Mouse (Mus musculus) liver, embryonic 12.5 days (tissue): ENCODE measurements around the gene Thrsp. TPM values are rescaled to one million over a fixed set of nuclear protein-coding genes. Genes with fewer than 3 reads are reported as not detected.

Source experiments
- ATAC-seq: fragments of 200-750 bp; cut with Nextera tagmentation; 2 replicates; pipeline ENCODE4 v1.8.0; 2017; ENCODE audit warnings: moderate number of reproducible peaks, mild to moderate bottlenecking, moderate library complexity
- H3K27ac ChIP-seq: fragments of 300-500 bp; sonication (generic); 2 replicates; pipeline ENCODE4 v1.5.1; 2016; ENCODE audit warnings: mild to moderate bottlenecking
- H3K27me3 ChIP-seq: fragments of 300-500 bp; sonication (generic); replicated peaks from 2 replicates; pipeline ENCODE4 v1.6.1; 2016; ENCODE audit warnings: mild to moderate bottlenecking, moderate library complexity
- H3K36me3 ChIP-seq: fragments of 300-500 bp; sonication (generic); 2 replicates; pipeline ENCODE4 v1.6.1; 2016; ENCODE audit warnings: mild to moderate bottlenecking, moderate library complexity
- H3K4me1 ChIP-seq: fragments of 300-500 bp; sonication (generic); 2 replicates; pipeline ENCODE4 v1.6.1; 2016
- H3K4me2 ChIP-seq: fragments of 300-500 bp; sonication (generic); 2 replicates; pipeline ENCODE4 v1.6.1; 2016; ENCODE audit warnings: mild to moderate bottlenecking, moderate library complexity
- H3K4me3 ChIP-seq: fragments of 300-500 bp; sonication (generic); 2 replicates; pipeline ENCODE4 v1.5.1; 2016; ENCODE audit warnings: mild to moderate bottlenecking, moderate library complexity
- H3K9ac ChIP-seq: fragments of 300-500 bp; sonication (generic); 2 replicates; pipeline ENCODE4 v1.6.1; 2016; ENCODE audit warnings: mild to moderate bottlenecking, moderate library complexity
- H3K9me3 ChIP-seq: fragments of 300-500 bp; sonication (generic); replicated peaks from 2 replicates; pipeline ENCODE4 v1.6.1; 2016; ENCODE audit warnings: mild to moderate bottlenecking, moderate library complexity
- WGBS: fragments of 180-500 bp; shearing (Covaris S2); methylation state at CpG from one replicate; pipeline ENCODE4 v1.1.7; 2016; ENCODE audit not compliant: insufficient replicate concordance; 5-methylcytosine and 5-hydroxymethylcytosine counted together
- polyA plus RNA-seq: library from polyadenylated mRNA; unstranded; fragments of >200 nt; fragmentation: Nextera tagmentation; extraction: Ambion mirVana; gene quantifications from 2 replicates; pipeline ENCODE4 v1.2.1, GENCODE M21; 2016

The Thrsp gene
- polyA plus RNA-seq, 1 experiment from 2014 or later = not detected

DNA sequence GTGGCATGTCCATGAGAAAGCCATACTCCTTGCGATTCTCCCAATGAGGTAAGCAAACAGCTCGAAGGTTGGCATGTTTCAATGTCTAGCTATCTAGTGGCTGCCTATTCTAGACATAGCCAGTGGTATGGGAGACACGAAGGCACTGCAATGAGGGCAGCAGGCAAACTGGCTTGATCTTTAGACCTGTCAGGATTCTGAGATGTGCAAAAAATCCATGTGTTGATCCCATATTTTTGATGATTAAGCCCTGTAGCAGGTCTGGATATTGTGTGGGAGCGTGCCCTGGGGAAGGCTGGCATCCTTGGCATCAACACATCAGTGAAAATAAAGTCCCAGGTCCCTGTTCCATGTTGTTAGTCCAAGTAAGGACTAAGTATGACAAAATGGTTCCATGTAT is 29.0 kb downstream of the Thrsp start:
- H3K9me3 ChIP-seq = no peaks in the 10 kb centered on the region
- no peaks in the 10 kb centered on the region for H3K27me3 ChIP-seq
- H3K4me2 ChIP-seq = no peak overlapping the region
- no peaks in the 10 kb centered on the region for H3K4me1 ChIP-seq
- peaks cover 99% of the 10 kb centered on the region for H3K36me3 ChIP-seq
- no peak overlapping the region for H3K27ac ChIP-seq
- H3K4me3 ChIP-seq = no peak overlapping the region
- WGBS = 81% methylated on average over 4 of the region's 4 CpGs
- H3K9ac ChIP-seq = no peak overlapping the region
- no peak for ATAC-seq

DNA sequence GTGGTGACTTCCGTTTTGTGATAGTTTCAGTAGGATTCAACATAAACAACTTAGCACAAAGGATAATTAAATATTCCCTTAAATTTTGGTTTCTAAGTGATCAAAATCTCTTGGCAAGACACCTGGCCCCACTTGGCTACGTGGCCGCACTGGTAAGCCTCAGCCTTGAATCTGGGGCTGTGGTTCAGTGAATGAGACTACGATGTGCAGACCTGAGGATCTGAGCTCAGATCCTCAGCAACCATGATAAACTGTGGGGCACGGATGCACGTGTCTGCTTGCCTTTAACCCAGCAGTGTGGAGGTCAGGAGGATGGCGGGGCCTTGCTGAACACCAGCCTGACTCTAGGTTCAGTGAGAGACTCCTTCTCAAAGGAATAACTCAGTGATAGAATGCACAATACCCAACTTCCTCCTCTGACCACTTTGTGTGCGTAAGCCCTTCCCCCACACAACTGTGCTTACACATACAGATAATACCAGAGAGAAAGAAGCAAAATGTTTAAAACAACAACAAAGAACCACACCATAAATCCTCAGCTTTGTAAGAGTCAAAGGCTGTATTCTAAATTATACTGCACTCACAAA is 29.9 kb downstream of the Thrsp start:
- H3K4me2 ChIP-seq = no peak overlapping the region
- WGBS = 82% methylated on average over 8 of the region's 8 CpGs
- H3K4me3 ChIP-seq = no peak overlapping the region
- H3K9me3 ChIP-seq = no peaks in the 10 kb centered on the region
- H3K36me3 ChIP-seq = peaks cover 99% of the 10 kb centered on the region
- no peak for ATAC-seq
- no peaks in the 10 kb centered on the region for H3K4me1 ChIP-seq
- no peak overlapping the region for H3K27ac ChIP-seq
- H3K9ac ChIP-seq = no peak overlapping the region
- H3K27me3 ChIP-seq = no peaks in the 10 kb centered on the region

DNA sequence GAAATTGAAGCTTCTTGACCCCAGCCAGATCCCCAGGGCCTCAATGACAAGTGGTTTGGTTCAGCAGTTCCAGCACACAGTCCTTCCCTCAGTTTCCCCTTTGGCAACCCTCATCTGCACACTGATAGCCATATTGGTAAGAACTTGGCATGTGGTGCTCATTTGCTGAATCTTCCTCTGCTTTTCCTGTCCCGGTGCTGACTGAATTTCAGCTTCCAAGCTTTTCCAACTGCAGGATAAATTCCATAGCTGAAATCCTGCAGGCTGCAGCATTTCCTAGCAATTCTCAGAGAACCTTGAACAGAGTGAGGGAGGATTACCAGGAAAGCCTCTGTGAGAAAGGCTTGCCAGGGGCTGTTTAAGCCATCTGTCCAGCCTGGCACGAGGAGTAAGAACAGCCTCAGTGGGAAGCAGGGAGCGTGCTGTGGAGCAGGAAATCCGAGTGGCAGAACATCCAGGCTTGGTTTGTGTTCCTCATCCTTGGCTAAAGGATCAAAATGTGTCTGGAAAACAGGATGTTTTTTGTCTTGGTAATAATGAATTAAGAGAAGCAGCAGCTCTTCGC is 30.6 kb downstream of the Thrsp start:
- 79% methylated on average over 5 of the region's 5 CpGs for WGBS

DNA sequence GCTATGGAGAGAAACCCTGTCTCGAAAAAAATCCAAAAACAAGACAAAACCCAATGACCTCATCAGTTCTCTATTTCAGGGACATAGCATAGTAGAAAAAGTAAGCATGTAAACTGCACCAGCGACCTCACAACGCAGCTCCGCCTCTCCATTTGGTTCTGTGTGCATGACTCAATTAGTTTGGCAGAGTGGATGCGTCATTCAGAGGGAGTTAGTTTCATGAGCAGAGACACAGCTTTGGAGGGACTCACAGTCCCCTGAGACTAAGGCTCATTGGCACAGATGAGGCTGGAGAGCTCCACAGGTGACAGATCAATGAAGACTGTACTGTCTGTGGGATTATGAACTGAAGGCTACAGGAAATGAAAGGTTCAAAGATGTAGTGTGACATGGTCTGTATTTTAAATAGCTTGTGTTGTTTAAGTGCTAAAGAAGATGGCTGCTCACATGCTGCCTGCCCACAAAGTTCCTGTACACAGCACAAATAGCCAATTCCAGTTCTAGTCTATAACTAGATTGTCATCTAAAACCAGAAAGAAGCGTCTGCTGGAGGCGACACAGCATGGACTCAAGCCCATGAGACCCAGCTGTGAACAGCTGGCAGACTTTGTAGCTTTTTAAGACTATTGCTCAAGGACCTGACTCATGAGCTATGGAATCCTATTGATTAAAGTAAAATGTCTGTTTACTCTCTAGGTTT is 31.3 kb downstream of the Thrsp start:
- H3K27ac ChIP-seq = no peak overlapping the region
- peaks cover 98% of the 10 kb centered on the region for H3K36me3 ChIP-seq
- H3K4me1 ChIP-seq = no peaks in the 10 kb centered on the region
- no peak for ATAC-seq
- no peaks in the 10 kb centered on the region for H3K9me3 ChIP-seq
- 78% methylated on average over 7 of the region's 7 CpGs for WGBS
- H3K27me3 ChIP-seq = no peaks in the 10 kb centered on the region
- H3K4me3 ChIP-seq = no peak overlapping the region
- H3K4me2 ChIP-seq = no peak overlapping the region
- no peak overlapping the region for H3K9ac ChIP-seq

More for the DNA sequence above, 30.6 kb downstream of the Thrsp start:
- H3K36me3 ChIP-seq = peaks cover 98% of the 10 kb centered on the region
- H3K4me1 ChIP-seq = no peaks in the 10 kb centered on the region
- no peaks in the 10 kb centered on the region for H3K27me3 ChIP-seq
- no peaks in the 10 kb centered on the region for H3K9me3 ChIP-seq
- no peak overlapping the region for H3K4me2 ChIP-seq
- no peak for ATAC-seq
- H3K4me3 ChIP-seq = no peak overlapping the region
- no peak overlapping the region for H3K9ac ChIP-seq
- H3K27ac ChIP-seq = no peak overlapping the region

DNA sequence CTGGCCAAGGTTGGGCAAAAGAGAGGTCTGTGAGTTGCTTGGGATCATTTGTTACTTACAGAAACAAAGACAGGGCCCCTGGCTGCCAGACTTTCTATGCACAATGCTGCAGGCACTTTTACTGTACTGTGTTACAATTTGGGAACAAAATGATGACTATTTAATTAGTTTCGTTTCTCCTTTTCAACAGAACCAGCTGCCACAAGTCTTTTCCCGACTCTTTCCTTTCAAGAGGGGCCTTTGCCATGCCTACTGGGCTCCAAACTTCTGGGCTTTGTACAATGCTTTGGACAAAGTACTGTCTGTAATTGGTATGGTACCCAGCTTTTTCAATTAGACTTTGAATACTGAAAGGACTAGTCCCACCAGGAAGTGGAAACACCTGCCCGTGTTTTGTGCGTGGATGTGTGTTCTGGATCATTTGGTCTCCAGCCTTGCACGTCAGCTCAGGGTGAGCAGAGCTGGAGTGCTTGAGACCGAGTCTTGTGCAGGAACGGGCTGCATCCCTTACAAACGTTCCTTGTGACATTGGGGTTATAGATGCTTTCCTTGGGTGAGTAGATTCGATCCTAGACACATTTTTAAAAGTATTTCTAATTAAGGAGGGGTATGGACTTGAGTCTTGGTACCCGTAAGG is 33.9 kb downstream of the Thrsp start:
- no peaks in the 10 kb centered on the region for H3K4me1 ChIP-seq
- no peaks in the 10 kb centered on the region for H3K27me3 ChIP-seq
- H3K27ac ChIP-seq = no peak overlapping the region

DNA sequence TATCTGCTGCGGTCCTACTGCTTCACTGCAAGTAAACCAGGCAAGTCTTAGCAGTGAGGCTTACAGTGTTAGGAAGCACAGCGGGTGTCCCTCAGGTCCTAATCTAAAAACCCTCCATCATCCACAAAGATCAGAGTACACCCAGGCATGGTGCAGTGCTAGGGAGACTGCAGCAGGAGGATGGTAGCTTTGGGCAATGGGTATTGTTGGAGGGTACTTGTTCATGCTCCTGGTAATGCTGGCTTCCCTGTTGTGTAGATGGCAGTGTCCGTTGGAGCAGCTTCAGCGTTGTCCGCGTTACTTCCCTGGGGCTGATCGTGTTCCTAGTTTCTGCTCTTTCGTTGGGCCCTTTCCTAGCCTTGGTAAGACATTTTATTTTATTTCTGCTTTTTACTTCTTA is 34.9 kb downstream of the Thrsp start:
- no peak overlapping the region for H3K9ac ChIP-seq
- H3K36me3 ChIP-seq = peaks cover 99% of the 10 kb centered on the region
- no peak overlapping the region for H3K4me3 ChIP-seq
- no peak overlapping the region for H3K4me2 ChIP-seq
- H3K9me3 ChIP-seq = no peaks in the 10 kb centered on the region
- no peaks in the 10 kb centered on the region for H3K27me3 ChIP-seq
- 90% methylated on average over 8 of the region's 8 CpGs for WGBS
- H3K4me1 ChIP-seq = no peaks in the 10 kb centered on the region
- no peak for ATAC-seq
- no peak overlapping the region for H3K27ac ChIP-seq

More for the DNA sequence above, 33.9 kb downstream of the Thrsp start:
- ATAC-seq = no peak
- H3K36me3 ChIP-seq = peaks cover 99% of the 10 kb centered on the region
- 81% methylated on average over 10 of the region's 10 CpGs for WGBS
- no peak overlapping the region for H3K4me2 ChIP-seq
- H3K4me3 ChIP-seq = no peak overlapping the region
- no peaks in the 10 kb centered on the region for H3K9me3 ChIP-seq
- no peak overlapping the region for H3K9ac ChIP-seq

DNA sequence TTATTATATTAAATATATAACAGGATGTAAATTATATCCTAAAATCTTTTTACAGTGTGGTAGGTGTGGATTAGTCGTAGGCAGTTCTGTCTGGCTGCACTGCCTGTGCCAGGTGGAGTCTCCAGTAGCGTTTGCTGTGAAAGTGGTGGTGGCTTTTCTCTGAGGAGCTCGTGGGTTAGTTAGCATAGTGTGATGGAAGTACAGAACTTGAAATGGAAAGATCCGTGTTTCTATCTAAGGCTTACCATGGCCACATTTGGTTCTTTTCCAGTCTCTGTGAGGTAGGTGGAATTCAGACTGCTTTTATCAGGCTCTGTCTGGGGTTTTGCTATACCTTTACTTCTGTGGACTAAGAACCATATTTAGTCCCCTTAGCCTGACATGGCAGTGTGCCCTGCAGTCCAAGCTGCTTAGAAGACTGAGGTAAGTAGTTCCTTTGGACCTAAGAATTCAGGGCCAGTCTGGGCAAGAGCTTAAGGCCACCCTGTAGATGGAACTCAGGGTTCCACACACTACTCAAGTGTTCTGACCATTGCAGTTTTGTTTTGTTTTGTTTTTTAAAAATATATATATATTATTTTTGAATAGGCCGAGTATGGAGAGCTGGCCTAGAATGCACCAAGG is 36.9 kb downstream of the Thrsp start:
- no peak overlapping the region for H3K9ac ChIP-seq
- no peaks in the 10 kb centered on the region for H3K9me3 ChIP-seq
- ATAC-seq = no peak
- no peak overlapping the region for H3K27ac ChIP-seq
- H3K27me3 ChIP-seq = no peaks in the 10 kb centered on the region
- H3K36me3 ChIP-seq = peaks cover 97% of the 10 kb centered on the region
- no peak overlapping the region for H3K4me3 ChIP-seq
- H3K4me2 ChIP-seq = no peak overlapping the region
- H3K4me1 ChIP-seq = peaks cover 8% of the 10 kb centered on the region
- 82% methylated on average over 5 of the region's 5 CpGs for WGBS

DNA sequence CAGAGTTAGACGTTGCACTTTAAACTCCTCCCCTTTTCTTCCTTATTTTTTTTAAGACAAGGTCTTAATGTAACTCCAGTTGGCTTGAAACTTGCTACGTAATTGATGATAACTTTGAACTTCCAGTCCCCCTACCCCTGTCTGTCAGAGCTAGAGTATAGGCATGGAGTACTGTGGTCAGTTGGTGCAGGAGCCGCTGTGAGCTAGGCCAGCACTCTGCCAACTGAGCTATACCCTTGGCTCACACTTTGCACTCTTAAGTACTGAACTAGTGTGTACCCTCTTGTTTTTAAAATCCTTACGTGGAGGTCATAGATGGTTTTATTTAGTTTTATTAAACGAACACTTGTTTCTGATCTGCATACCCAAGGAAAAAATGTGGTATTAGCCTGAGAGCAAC is 38.2 kb downstream of the Thrsp start:
- no peak overlapping the region for H3K9ac ChIP-seq
- H3K4me1 ChIP-seq = peaks cover 19% of the 10 kb centered on the region
- 85% methylated on average over 5 of the region's 5 CpGs for WGBS
- no peak overlapping the region for H3K27ac ChIP-seq
- H3K36me3 ChIP-seq = peaks cover 97% of the 10 kb centered on the region
- H3K9me3 ChIP-seq = no peaks in the 10 kb centered on the region
- no peak overlapping the region for H3K4me2 ChIP-seq
- no peaks in the 10 kb centered on the region for H3K27me3 ChIP-seq
- H3K4me3 ChIP-seq = no peak overlapping the region
- ATAC-seq = no peak

DNA sequence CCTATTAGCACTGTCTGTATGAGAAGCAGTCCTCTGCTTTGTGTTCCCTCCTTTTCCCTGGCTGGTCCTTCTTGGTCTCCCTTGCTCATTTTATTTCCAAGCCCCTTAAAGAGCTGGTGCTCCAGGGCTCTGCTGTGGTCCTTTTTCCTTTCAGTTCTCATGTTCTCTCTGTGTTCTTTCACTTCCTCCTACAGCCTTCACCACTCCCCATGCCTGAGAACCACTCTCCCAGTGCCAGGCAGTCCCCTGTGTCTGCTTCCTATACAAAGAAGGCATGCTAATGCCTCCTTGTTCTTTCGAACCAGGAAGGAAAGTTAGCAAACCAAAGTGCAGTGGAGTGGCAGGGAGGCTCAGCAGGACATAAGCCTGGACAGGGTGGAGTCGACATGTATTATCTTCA is 41.6 kb downstream of the Thrsp start:
- Histone ChIP-seq H3K27me3 (no peaks in the 10 kb centered on the region), H3K4me1 (peaks cover 37% of the 10 kb centered on the region), H3K9me3 (no peaks in the 10 kb centered on the region), H3K9ac (no peak overlapping the region), H3K4me3 (no peak overlapping the region), H3K36me3 (peaks cover 75% of the 10 kb centered on the region), H3K27ac (0 out of 2 replicates have a peak overlapping the region, but pooled peaks have one; percentile 10), H3K4me2 (no peak overlapping the region)
- WGBS = 54% methylated on average over 2 of the region's 2 CpGs
- ATAC-seq = no peak

DNA sequence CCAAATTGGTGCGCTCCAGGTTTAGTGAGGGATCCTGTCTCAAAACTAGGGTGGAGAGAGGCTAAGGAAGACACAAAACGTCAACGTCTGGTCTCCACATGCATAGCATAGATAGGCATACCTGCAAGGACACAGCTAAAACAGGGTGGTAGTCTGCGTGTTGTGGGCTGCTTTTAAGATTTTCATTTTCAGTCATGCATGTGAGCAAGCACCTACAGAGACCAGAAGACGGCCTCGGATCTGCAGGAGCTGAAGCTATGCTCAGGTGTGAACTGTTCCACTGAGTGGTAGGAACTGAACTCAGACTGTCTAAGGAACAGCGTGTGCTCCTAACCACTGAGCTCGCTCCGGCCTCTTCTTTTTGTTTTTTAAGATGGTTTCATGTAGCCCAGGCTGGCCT is 42.4 kb downstream of the Thrsp start:
- peaks cover 67% of the 10 kb centered on the region for H3K36me3 ChIP-seq
- no peak for ATAC-seq
- peaks cover 43% of the 10 kb centered on the region for H3K4me1 ChIP-seq
- H3K27ac ChIP-seq = no peak overlapping the region
- H3K27me3 ChIP-seq = no peaks in the 10 kb centered on the region
- 87% methylated on average over 9 of the region's 9 CpGs for WGBS
- no peaks in the 10 kb centered on the region for H3K9me3 ChIP-seq
- H3K4me2 ChIP-seq = no peak overlapping the region
- H3K9ac ChIP-seq = no peak overlapping the region
- H3K4me3 ChIP-seq = no peak overlapping the region

DNA sequence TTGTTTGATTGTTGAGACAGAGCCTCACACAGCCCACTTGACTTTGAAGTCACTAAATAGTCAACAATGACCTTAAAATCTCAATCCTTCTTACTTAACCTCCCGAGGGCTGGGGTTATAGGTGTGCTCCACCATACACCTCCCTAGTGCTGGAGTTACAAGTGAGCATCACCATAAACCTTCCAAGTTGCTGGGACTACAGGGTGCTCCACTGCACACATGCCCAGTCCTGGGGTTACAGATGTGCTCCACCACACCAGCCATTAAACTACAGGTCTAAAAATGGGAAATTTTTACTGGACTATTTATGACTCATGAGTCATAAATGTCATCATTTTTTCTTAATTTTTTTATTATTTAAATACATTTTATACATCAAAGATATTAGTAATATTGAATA is 51.6 kb downstream of the Thrsp start:
- Histone ChIP-seq H3K9me3 (0 out of 2 replicates have a peak, but pooled peaks cover 2% of the 10 kb centered on the region), H3K4me3 (no peak overlapping the region), H3K27ac (no peak overlapping the region), H3K9ac (no peak overlapping the region), H3K4me2 (no peak overlapping the region), H3K4me1 (peaks cover 6% of the 10 kb centered on the region), H3K36me3 (no peaks in the 10 kb centered on the region), H3K27me3 (peaks cover 4% of the 10 kb centered on the region; the same call in 1 of the 2 replicates)
- WGBS = 60% methylated on average over 1 of the region's 1 CpGs
- no peak for ATAC-seq
